Mouse (Mus musculus) E14TG2a.4 (cell line): ENCODE data around the gene Kbtbd13.

ENCODE experiments used
- H3K27me3 ChIP-seq: 2 replicates; pipeline ENCODE4 v1.6.1; 2014; ENCODE audit warnings: low read length, control low read depth; ENCODE audit not compliant: insufficient read depth
- H3K36me3 ChIP-seq: 2 replicates; pipeline ENCODE4 v1.6.1; 2014; ENCODE audit warnings: low read length, control low read depth; ENCODE audit not compliant: insufficient read depth
- H3K4me1 ChIP-seq: replicated peaks from 2 replicates; pipeline ENCODE4 v1.6.1; 2014; ENCODE audit warnings: low read depth, low read length, control low read depth
- H3K4me3 ChIP-seq: replicated peaks from 2 replicates; pipeline ENCODE4 v1.5.1; 2014; ENCODE audit warnings: mild to moderate bottlenecking, low read length
- H3K9me3 ChIP-seq: 2 replicates; pipeline ENCODE4 v1.6.1; 2014; ENCODE audit warnings: low read length, control low read depth
- CTCF ChIP-seq: conservative IDR thresholded peaks from 2 replicates; pipeline ENCODE4 v1.5.1; 2014; ENCODE audit warnings: low read length
- NANOG ChIP-seq: IDR thresholded peaks from 2 replicates; pipeline ENCODE4 v1.6.1; 2014; ENCODE audit warnings: borderline replicate concordance, low read length, mixed read lengths
- POU5F1 ChIP-seq: IDR thresholded peaks from 2 replicates; pipeline ENCODE4 v1.6.1; 2014; ENCODE audit warnings: low read length, borderline replicate concordance

The Kbtbd13 gene

DNA sequence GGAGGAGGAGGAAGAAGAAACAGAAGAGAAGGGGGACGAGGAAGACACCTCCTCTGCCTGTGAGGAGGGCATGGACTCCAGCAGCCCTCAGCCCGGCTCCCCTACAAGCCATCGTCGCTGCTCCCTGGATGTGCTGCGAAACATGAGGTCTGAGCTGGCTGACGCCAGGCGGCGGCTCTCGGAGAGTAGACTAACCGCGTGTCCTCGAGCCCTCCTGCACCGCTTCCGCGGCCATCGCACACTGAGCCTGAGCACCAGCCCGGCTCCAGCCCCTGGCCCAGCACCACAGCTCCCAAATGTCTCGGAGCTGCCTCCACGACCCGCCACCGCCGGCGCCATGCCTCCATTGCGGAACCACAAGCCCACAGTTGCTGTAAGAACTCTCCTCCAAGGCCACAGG lies 19.7 kb downstream of the Kbtbd13 start:
- no peak for TF ChIP-seq NANOG
- TF ChIP-seq CTCF = no peak
- TF ChIP-seq POU5F1 = no peak
- Histone ChIP-seq H3K4me1 (peaks cover 13% of the 10 kb centered on the region), H3K36me3 (peaks cover 23% of the 10 kb centered on the region; the same call in 1 of the 2 replicates), H3K4me3 (peak overlapping the region; percentile 72), H3K27me3 (peaks cover 16% of the 10 kb centered on the region), H3K9me3 (no peaks in the 10 kb centered on the region)

GRCm38 (mm10) chr9:65365721-65366120 lies 25.7 kb downstream of the Kbtbd13 start:
- Histone ChIP-seq H3K4me1 (peaks cover 19% of the 10 kb centered on the region), H3K4me3 (no peak overlapping the region), H3K9me3 (no peaks in the 10 kb centered on the region), H3K27me3 (peaks cover under 1% of the 10 kb centered on the region; the same call in 1 of the 2 replicates), H3K36me3 (peaks cover 32% of the 10 kb centered on the region)
- no peak for TF ChIP-seq NANOG
- no peak for TF ChIP-seq CTCF
- TF ChIP-seq POU5F1 = no peak

DNA sequence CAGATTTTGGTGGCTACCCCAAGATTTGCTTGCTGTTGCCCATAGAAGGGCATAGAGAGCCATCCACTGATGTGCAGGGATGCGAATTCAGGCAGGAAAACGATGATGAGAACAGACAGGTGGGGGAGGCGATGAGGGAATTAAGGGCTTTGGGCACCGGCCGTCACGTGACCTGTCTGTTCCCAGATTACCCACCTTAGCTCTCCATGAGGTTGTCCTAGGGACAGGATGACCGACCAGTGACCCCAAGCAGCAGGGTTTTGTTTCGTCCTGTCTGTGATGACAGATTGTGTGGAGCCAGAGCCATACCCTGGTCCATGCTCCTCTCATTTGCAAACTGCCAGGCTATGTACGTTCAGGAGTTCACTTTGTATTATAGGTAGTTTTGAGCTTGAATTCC lies 27.8 kb downstream of the Kbtbd13 start:
- no peak for TF ChIP-seq POU5F1
- Histone ChIP-seq H3K4me1 (peaks cover 13% of the 10 kb centered on the region; the same call in 1 of the 2 replicates), H3K36me3 (peaks cover 52% of the 10 kb centered on the region)

DNA sequence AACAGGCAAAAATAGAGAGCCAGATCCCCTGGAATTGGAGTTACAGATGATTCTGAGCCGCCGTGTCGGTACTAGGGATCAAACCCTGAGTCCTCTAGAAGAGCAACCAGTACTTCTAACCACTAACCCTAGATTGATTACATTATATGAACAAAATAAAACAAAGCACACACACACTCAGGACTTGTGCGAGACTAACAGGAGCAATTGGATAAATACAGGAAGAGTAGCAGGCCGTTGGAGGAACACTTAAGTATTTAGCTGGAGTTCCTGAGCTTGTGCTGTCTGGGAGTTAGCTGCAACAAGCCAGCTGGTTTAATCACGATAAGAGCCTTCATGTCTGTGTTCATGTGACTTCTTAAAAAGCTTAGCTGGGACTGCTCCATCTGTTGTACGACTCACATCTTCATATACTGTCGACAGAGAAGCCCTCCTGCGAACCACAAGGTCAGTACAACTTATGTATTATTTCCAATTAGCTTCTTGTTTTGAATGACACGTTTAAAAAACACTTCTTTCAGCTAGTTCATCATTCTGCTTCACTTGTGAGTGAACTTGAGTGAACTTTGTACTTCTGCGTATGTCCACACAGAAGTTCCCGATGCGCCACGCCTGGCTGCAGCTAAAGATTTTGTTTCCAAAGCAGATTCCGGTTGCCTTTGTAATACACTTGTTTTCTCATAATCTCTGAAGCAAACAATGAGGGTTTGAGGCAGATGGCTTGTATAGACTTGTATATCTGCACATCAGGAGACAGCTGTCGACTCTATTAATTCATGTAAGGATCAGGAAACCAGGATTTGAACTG lies 30.6 kb downstream of the Kbtbd13 start, which contains the start of gene Ubap1l:
Gene Ubap1l (plus strand): TSS at position 401 of the 808 bp plus-strand sequence.
- Histone ChIP-seq H3K9me3 (no peaks in the 10 kb centered on the region), H3K4me3 (no peak within 1 kb of the TSS), H3K27me3 (no peaks in the 10 kb centered on the region), H3K36me3 (peaks cover 81% of the 10 kb centered on the region), H3K4me1 (peaks cover 16% of the 10 kb centered on the region)
- TF ChIP-seq POU5F1 = no peak
- no peak for TF ChIP-seq CTCF
- no peak for TF ChIP-seq NANOG

More for the DNA sequence above, 27.8 kb downstream of the Kbtbd13 start:
- Histone ChIP-seq H3K4me3 (no peak overlapping the region), H3K9me3 (no peaks in the 10 kb centered on the region), H3K27me3 (no peaks in the 10 kb centered on the region)

DNA sequence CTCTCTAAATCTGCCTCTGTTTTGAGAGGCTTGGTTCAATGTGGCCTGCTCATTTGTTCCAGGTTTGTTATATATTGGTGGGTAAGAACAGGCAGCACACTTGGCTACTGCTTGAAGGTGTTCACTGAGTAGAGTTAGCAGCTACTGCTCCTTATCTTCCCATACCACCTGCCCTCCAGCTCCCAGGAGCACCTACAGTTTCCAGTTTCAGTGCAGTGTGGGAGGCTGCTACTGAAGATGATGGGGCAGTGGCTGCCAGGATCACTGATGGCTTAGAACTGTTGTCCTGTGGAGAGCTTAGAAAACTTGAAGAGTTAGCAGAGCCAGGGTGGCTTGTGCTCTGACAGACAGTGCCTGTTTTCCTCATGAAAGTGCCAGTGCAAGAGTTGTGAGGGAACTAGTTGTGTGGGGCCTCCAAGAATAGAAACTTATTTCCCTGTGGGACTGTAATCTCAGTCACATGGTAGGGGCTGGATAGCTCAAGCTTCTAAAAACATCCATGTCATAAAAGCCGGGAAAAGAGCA lies 32.4 kb downstream of the Kbtbd13 start:
- Histone ChIP-seq H3K9me3 (no peaks in the 10 kb centered on the region), H3K4me3 (no peak overlapping the region), H3K4me1 (peaks cover 20% of the 10 kb centered on the region), H3K27me3 (no peaks in the 10 kb centered on the region), H3K36me3 (peaks cover 87% of the 10 kb centered on the region)
- TF ChIP-seq CTCF (no peak), POU5F1 (no peak), NANOG (no peak)

DNA sequence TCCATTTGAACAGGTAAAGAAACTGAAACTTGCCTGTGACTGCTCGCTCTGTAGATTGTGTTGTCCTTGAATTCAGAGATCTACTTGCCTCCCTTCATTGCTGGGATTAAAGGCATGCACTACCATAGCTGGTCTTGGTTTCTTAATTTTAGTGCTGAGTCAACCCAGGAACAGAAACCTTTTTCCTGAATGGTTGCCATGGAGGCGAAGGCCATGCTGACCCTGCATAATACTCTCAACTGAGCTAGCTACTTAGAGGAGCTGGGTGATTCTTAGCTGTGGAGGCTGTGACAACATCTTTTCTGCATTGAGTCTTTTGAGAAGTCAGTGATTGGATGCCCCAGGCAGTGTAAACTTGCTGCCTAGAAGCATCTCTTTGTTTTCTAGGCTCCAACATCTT lies 34.5 kb downstream of the Kbtbd13 start:
- Histone ChIP-seq H3K9me3 (no peaks in the 10 kb centered on the region), H3K27me3 (no peaks in the 10 kb centered on the region), H3K4me3 (no peak overlapping the region), H3K36me3 (peaks cover 90% of the 10 kb centered on the region), H3K4me1 (peaks cover 18% of the 10 kb centered on the region)
- TF ChIP-seq NANOG = no peak
- TF ChIP-seq CTCF = no peak

GRCm38 (mm10) chr9:65356561-65356960 lies 34.9 kb downstream of the Kbtbd13 start:
- Histone ChIP-seq H3K27me3 (no peaks in the 10 kb centered on the region), H3K36me3 (peaks cover 86% of the 10 kb centered on the region), H3K4me1 (peaks cover 18% of the 10 kb centered on the region), H3K9me3 (no peaks in the 10 kb centered on the region), H3K4me3 (no peak overlapping the region)
- no peak for TF ChIP-seq CTCF
- no peak for TF ChIP-seq POU5F1
- no peak for TF ChIP-seq NANOG

- H3K36me3 ChIP-seq = peaks cover 53% of the 10 kb centered on the region
- H3K4me1 ChIP-seq = peaks cover 41% of the 10 kb centered on the region
- H3K9me3 ChIP-seq = no peaks in the 10 kb centered on the region
- H3K27me3 ChIP-seq = no peaks in the 10 kb centered on the region
- TF ChIP-seq POU5F1 (no peak), CTCF (no peak), NANOG (no peak)
- no peak overlapping the region for H3K4me3 ChIP-seq
These were observed 38.2 kb downstream of the Kbtbd13 start for GRCm38 (mm10) chr9:65353251-65353650.
